Mouse (Mus musculus) urinary bladder, postnatal 10 days (tissue): ENCODE measurements around the gene Stx1a.
A peak's percentile ranks its signal among the peaks of the same experiment; 100 is the strongest.
"Not testable (repeated sequence)": the region's sequence is repeated elsewhere in the genome, so short reads cannot be mapped to it uniquely, and the experiment has no call there.

Experiments
- DNase-seq: peaks from one replicate; pipeline ENCODE4 v3.0.0; 2022; ENCODE audit warnings: low spot score

The Stx1a gene

DNA sequence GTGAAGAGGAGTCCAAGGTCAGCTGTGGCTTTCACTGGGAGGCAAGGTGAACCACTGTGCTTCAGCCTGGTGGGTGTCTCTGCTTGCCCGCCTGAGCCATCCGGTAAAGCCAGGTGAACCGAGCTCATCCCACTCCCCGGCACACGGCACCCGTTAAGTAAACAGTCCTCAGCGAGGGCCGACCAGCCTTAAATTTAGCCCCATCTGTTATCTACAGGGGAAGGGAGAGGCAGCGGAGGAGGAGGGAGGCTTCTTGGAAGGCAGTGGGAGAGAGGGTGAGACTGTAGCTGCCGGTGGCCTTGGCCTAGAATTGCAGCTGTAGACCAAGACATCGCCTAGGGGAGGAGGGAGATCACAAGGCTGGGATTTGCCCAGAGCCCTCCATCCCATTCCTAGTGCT is 17.5 kb downstream of the Stx1a start:
- no peak for DNase-seq

DNA sequence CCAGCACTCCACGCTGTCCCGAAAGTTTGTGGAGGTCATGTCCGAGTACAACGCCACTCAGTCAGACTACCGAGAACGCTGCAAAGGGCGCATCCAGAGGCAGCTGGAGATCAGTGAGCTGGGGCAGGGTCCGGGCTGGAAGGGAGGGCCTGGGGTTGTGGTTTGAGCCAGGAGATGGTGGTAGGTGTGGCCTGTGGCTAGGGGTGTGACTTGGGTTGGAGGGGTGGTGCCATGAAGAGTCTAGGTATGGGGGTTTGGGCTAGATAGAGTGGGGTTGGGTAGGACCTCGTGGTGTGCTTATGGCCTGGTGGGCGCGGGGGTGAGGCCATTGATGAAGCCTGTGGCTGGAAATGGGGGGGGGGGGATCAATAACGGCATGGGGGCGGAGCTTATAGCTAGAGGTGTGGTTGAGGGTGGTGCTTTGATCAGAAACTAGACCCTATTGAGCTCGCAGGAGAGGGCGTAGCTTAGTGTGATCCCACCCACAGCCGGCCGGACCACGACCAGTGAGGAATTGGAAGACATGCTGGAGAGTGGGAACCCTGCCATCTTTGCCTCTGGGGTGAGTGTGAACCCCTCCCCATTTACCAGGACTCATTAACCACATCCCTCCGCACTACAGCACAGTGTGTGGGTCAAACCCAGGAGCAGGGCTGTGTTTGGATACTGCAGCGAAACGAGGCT is 19.0 kb downstream of the Stx1a start:
- no peak for DNase-seq

DNA sequence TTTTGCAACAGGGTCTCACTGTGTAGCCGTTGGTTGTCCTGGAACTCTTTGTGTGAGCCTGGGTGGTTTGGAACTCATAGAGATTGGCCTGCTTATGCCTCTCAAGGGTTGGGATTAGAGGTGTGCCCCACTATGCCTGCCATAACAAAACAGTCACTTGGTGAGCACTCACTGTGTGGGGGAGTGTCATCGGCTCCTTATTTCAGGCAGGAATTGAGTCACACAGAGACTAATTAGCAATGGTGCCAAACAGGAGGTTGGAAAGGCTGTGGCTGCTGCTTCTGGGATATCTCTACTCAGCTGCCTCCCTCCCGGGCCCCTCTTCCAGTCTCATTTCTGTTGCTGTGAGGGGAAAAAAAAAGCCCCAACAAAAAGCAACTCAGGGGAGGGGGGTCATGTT is 21.3 kb downstream of the Stx1a start:
- no peak for DNase-seq

DNA sequence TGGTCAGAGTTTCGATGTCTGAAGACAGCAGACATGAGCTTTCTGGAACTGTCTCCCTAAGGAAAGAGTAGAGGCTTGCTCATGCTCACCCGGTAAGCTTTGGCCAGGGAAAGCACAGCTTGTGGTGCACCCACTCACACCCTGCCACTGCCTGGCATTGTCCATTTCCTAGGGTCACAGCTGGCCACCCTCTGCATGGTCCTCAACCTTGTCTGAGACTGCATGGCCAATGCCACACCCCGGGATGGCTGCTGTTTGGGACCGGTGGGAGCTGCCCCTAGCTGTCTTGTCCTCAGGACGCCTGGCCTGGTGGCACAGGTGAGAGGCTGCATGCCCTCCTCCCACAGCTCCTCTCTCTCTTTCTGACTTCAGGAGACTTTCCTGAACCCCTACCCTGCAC is 25.3 kb downstream of the Stx1a start:
- no peak for DNase-seq

DNA sequence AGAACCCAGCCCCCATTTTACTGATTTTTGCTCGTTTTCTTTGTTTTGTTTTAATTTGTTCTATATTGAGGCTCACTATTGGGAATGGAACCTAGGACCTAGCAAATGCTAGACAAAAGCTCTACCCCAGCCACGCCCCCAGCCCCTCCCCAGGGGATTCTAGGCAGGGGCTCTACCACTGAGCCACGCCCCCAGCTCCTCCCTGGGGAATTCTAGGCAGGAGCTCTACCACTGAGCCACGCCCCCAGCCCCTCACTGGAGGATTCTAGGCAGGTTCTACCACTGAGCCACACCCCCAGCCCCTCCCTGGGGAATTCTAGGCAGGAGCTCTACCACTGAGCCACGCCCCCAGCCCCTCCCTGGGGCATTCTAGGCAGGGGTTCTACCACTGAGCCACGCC is 26.0 kb downstream of the Stx1a start:
- DNase-seq = not testable (repeated sequence)

DNA sequence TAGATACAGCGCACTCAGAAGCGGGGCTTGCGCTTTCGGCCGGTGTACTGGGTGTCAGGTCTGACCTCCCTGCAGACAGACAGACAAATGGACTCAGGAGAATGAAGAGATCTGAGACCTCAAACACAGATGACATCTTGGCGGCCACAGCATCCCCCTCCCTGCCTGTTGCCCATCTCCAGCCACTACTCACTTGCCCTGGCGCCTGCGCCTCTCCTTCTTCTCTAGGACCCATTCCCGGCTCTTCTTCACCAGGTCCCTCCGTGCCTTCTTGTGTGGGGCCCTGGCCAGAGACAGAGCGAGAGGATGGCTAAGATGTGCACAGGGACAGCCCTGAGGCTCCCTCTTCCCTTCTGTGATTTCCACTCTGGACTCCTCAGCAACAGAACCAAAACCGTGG is 30.1 kb downstream of the Stx1a start:
- DNase-seq = no peak

DNA sequence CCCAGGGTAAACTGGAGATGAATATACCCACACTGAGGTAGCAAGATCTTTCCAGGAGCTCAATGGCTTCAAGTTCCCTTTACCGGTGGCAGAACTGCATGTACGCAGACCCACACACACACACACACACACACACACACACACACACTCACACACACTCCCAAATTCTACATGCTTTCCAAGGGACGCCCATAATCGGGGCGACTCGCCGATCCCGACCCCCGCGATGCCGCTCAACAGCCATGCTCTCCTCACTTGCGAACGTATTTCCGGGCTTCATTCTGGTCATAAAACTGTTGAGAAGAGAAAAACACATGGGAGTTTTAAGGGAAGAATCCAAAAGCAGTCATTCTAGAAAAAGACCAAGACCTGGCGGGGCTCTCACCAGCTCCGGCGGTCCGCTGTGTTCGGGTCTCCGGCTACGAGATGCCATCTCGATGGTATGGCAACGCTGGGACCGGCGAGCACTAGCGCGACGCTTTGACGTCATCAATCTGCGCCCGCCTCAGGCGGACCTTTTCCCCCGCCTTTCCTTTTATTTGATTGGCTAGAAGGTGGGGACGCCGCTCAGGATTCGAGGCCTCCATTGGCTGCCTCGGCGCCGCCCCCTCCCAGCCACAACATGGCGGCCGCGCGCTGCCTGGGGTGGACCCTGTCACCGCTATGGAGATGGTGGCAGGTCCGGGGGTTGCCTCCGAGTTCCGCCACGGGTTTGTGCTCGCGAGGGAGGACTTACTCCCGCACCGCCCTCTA is 40.5 kb downstream of the Stx1a start, which contains the start of gene Dnajc30:
TSS of gene Dnajc30 (plus strand) at position 574 of the 753 bp plus-strand sequence.
- peak; percentile 96 for DNase-seq

DNA sequence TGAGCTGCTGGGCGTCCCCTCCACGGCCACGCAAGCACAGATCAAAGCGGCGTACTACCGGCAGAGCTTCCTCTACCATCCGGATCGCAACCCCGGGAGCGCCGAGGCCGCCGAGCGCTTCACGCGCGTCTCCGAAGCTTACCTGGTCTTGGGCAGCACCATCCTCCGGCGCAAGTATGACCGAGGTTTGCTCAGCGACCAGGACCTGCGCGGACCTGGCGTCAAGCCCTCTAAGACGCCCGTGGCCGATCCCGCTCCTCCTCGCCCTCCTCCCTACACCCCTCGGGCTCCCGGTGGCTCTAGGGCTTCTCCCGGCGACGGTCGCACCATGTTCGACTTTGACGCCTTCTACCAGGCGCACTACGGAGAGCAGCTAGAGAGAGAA is 41.1 kb downstream of the Stx1a start:
- DNase-seq = no peak

DNA sequence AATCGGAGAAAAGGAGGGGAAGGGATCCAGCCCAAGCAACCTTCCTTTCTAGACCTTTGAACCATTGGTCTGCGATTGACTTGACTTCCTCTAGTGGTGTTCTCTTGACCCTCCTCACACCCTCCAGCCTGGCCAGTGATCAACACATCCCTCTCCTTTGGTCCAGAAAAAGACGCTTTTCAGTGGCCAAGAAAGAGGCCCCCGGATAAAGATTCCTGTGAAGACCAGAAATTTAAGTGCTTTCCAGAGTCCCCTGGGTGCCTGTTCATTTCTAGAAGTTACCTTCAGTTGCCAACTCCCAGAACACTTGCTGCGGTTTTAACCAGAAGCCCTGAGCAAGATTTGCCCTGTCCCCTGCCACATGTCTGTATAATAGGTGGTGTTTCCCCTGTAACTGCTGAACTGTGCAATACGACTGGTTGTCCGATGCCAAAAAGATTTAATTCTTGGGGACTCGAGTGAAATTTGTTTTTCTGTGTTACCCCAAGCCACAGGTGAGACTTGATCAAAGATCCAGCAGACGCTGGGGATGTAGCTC is 41.7 kb downstream of the Stx1a start, which contains the start of gene Bud23:
TSS of gene Bud23 (minus strand) at position 51 of the 538 bp plus-strand sequence.
- DNase-seq = not testable (repeated sequence)

DNA sequence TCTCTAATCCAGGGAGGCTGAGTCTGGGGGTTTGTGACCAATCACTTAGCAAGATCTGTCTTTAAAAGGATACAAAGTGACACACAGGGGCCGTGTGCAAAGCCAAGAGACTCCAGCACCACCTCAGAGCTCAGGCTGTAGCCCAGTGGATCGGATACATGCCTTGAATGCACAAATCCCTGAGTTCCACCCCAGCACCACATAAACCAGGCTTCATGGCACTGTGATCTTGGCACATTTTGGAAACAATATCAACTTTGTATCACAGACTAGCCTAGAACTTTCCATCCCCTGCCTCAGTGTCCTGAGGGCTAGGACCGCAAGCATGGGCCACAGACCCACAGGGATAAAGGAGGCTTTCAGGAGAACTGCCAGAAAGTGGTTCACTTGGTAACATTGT is 42.7 kb downstream of the Stx1a start:
- DNase-seq = no peak

DNA sequence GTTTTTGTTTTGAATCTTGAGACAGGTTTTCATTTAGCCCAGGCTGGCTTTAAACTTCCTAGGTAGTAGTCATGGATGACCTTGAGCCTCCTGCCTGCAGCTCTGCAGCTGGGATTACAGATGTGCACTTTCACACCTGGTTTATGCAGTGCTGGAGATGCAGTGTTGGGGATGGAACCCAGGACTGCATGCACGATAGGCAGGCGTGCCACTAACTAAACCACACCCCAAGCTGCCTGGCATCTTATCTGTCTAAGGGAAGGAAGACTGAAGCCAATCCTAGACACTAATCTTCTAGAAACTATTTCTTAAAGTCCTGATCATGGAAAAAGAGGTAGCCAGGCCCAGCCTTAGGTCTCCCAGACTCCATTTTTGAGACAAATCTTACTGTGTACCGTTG is 47.2 kb downstream of the Stx1a start:
- DNase-seq = no peak

DNA sequence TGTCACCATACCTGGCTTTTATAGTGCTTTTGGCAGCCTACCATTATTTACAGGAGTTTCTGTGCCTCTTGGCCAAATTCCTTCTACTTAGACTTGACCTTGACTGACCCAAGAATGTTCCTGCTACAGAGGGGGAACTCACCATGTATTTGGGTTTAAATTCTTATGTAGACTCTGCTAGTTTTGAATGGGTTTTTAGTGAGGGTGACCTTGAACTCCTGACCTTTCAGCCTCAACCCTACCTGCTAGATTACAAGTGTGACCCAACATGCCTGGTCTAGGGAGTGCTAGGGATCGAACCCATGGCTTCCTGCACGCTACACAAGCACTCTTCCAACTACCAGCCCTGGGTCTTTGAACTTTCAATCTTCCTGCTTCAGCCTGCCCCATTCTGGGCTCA is 48.8 kb downstream of the Stx1a start:
- no peak for DNase-seq

DNA sequence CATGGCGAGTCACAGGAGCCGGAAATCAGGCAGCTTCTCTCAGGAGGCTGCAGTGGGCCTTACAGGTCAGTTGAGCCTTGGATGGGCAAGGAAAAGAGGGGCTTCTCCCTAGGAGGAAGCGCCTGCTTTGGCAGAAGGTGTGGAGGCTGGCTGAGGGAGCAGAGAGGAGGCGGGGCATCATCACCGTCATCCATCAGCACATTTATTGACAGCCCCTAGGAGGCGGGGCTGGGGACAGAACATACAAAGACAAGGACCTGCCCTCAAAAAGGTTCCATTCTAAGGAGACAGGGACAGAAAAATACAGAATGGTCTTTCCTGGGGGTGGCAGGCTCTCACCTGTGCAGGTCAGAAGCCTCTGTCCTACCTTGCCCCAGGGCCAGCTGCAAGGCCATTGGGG is 49.4 kb downstream of the Stx1a start:
- no peak for DNase-seq

DNA sequence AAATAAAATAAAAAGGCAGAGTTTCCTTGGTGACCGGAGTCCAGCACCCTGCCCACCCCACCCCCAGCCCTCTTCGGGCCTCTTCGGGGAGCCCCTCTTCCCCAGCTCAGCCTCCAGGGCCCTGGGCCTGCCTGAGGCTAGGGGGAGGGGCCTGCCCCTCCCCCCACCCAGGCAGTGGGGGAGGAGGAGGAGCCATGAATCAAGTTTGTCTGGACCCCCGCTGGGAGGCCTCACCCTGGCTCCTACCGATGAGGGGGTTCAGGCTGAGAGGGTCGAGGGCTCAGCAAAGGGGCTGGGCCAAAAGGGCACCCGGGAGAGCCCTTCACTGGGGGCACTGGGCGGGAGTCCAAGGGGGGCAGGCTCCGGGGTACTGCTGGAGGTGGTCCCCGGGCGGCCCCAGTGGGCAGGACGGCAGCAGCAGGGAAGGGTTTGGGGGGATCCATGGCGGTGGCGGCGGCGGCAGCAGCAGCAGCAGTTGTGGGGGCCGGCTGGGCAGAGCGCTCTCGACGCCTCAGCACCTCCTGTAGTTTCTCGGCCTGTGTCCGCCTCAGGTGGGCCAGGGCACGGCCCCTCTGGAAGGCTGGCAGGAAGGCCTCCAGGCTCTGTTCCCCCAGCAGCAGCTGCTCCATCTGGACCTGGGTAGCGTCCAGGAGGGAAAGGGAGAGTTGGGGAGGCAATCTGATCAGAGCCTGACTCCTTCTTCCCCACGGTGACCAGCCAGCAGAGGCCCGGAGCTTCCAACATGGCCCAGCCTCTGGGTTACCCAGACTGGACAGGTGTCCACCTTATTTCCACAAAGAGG is 50.3 kb downstream of the Stx1a start:
- DNase-seq = no peak

DNA sequence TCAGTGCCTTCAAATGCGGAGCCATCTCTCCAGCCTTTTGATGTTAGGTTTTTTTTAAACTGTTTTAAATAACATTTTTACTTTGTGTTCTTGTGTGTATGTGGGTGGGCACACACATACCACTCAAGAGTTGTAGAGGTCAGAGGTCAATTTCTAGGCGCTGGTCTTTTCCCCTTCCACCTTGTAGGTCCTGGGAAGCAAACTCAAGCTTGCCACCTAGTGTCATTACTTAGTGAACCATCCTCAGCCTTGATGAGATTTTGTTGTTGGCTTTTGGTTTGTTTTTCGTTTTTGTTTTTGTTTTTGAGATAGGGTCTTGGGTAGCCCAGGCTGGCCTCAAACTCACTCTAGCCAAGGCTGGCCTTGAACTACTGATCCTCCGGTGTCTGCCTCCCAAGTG is 52.4 kb downstream of the Stx1a start:
- no peak for DNase-seq

DNA sequence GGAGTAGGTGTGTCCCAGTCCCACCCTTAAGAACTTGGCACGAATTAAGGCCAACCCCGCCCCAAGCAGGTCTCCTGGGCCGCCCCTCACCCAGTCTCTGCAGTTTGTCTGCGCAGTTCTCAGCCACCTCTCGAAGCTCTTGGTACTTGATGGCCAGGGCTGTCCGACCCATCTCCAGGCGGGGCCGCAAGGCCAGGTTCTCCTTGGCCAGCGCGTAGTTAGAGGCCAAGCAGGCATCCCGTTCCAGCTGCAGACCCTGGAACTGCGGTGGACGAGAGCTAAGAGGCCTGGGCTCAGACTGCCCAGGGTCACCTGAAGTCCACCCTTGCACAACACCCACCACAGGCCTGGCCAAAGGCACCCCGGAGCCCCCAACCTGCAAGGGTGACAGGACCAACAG is 53.1 kb downstream of the Stx1a start:
- DNase-seq = no peak

DNA sequence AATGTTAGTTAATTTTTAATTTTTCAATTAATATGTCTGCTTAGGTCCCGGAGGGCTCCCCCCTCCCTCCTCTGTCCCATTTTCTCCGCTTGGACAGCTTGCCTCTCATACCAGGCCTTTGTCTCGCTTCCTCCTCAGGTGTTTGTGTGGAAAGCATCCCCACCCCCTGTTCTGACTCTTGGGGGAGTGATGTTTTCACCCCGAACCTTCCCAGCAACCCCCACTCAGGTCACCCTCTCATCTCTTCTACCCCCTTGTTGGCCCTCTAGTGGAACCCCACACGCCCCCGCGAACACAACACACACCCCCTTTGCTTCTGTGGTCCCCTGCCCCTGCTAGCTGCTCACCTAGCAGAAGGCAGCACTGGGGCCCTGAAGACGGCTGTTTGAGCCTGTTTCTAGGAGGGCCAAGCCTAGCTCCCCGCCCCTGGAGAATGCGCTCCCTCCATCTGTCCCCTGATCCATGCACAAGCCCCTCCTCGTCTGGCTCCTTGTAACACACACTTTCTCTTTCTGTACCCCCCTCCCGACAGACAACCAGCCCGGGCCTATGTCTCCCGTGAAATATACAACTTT is 53.7 kb downstream of the Stx1a start:
- DNase-seq = no peak

DNA sequence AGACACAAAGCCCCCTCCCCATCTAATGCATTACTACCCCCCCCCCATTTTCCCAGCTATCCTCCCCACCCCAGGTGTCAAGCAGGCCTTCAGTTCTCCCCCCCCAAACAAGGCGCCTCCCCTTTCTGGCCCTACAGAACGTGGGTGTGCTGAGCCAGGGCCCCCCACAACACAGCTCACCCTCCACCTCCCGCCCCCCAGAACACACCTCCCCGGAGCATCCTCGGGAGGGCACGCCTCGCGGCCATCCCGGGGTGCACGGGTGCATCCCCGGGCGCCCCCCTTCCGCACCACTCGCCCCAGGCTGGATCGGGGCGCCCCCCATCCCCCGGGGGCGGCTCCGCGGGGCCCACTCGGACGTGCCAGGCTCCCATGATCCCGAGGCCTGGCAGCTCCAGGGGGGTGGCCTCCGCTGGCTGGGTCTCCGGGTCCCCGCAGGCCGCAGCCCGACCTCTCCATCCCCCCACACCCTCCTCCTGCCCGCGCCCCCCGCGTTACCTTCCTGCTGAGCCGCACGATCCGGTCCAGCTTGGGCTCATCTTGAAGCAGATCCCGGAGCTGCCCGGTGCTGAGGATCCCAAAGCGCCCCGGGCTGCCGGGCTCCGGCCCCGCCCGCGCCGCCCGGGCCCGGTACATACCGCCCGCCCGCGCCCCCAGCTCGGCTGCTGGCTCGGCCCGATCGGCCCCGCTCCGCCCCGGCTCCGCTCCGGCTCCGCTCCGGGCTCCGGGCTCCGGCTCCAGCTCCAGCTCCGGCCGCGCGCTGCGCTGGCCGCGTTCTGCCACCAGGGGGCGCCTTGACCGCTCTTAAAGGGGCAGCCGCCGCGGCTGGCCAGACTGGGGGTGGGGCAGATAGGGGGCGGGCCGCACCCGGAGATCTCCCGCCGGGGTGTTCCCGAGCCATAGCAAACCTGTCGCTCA is 54.5 kb downstream of the Stx1a start, which contains the start of gene Vps37d:
TSS of gene Vps37d (minus strand) at position 703 of the 918 bp plus-strand sequence.
- peak; percentile 83 for DNase-seq

DNA sequence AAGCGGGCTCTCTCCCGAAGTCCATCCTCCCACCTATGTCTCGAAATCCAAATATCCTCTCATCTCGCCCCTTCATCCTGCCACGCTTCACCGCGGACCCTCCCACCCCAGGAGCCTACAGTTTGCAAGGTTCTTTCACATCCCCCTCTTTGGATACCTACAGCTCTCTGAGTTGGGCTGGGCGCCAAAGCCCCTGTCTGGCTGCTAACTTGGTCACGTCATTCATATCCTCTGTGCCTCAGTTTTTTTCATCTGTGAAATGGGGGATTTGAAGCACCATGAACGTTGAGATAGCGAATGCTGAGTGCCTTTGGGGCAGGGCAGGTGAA is 55.2 kb downstream of the Stx1a start:
- no peak for DNase-seq

DNA sequence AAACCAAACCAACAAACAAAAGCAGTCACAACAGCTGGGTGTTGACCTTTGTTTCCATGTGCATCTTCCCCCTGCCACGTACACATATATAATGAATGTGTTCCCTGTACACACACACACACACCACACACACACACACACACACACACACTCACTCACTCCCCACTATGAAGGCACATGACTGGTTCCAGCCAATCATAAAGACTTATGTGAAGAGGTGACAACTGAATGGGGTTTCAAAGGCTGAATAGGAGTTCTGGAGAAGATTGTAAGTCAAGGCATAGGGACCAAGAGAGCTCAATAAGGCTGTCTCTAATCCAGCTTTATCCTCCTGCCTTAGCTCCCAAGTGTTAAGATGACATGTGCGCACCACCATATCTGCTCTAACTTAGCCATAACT is 56.3 kb downstream of the Stx1a start:
- no peak for DNase-seq

DNA sequence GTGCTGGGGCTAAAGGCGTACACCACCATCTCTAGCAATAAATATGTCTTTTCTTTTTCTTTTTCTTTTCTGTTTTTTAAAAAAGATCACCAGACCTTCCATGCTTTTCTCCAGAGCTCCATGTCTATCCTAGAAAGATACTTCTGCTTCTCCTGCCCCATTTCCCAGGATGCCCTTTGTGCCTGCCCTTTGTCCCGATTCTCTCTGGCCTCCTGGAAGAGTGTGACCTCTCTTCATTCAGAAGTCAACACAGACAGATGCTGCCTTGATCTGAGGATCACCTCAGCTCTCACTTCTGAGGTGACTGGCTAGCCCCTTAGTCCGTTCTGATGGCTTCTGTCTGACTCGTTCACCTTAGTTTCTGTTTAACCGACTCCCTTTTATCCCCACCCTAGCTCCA is 57.3 kb downstream of the Stx1a start:
- DNase-seq = no peak
